Mouse (Mus musculus) myocyte (in vitro differentiated cells): ENCODE results near the gene Ap3s2.

Experiments used
- E2F4 ChIP-seq: IDR thresholded peaks from one replicate; pipeline ENCODE4 v1.6.1; 2011; ENCODE audit warnings: mild to moderate bottlenecking, control low read depth, moderate library complexity; ENCODE audit not compliant: insufficient read depth
- MAX ChIP-seq: IDR thresholded peaks from one replicate; pipeline ENCODE4 v1.6.1; 2011; ENCODE audit warnings: low read depth, mild to moderate bottlenecking, control low read depth
- MYOD1 ChIP-seq, 3 experiments: IDR thresholded peaks; one replicate each; pipeline ENCODE4 v1.6.1; 2011; ENCODE audit warnings: control low read depth in 2 of 3, low read depth in 2 of 3, mild to moderate bottlenecking in 2 of 3, moderate library complexity in 1 of 3; ENCODE audit not compliant: insufficient read length in 2 of 3, control insufficient read depth in 1 of 3
- POLR2A ChIP-seq: IDR thresholded peaks from one replicate; pipeline ENCODE4 v1.6.1; 2011; ENCODE audit warnings: low read depth, mild to moderate bottlenecking, control low read depth, moderate library complexity; ENCODE audit not compliant: insufficient read length
- TCF12 ChIP-seq: IDR thresholded peaks from one replicate; pipeline ENCODE4 v1.6.1; 2011; ENCODE audit warnings: mild to moderate bottlenecking, control low read depth; ENCODE audit not compliant: poor library complexity, insufficient read depth, severe bottlenecking
- TCF3 ChIP-seq: IDR thresholded peaks from one replicate; pipeline ENCODE4 v1.6.1; 2011; ENCODE audit warnings: low read depth, control low read depth; ENCODE audit not compliant: insufficient read length

- TF ChIP-seq TCF12 (no peak), MAX (no peak), TCF3 (no peak), POLR2A (no peak), E2F4 (no peak), MYOD1 (IDR thresholded peaks at IDR 0.05; ENCODE audit: control insufficient read depth in 1 of 3, insufficient read length in 2 of 3, low read depth in 2 of 3) (no peak)
These were observed 13.5 kb downstream of the Ap3s2 start for GRCm38 (mm10) chr7:79906914-79907313.
